2 mouse cellular contexts compared by ENCODE assay signal in genomic region chr10:75292206-75292605, GRCm38 (mm10). TPM values are rescaled to one million over a fixed set of nuclear protein-coding genes. Genes with fewer than 3 reads are reported as not detected.
DNase-seq lines count a peak whose midpoint lies in the region.
"Not testable (repeated sequence)": the region's sequence is repeated elsewhere in the genome, so short reads cannot be mapped to it uniquely, and the experiment has no call there.

No protein-coding gene starts in this region.

- peaks cover 15% of the 10 kb centered on the region; the same call in 1 of the 2 replicates for H3K36me3 ChIP-seq in heart, embryonic 10.5 days

- DNase-seq in heart, adult 11 months: peak; percentile 85
- peak; percentile 53 for DNase-seq in heart, embryonic 10.5 days (ENCODE audit: low spot score)

- not testable (repeated sequence) for H3K9me3 ChIP-seq in heart, embryonic 10.5 days

- WGBS in heart, embryonic 10.5 days: 88% methylated on average over 8 of the region's 8 CpGs

- not testable (repeated sequence) for H3K4me3 ChIP-seq in heart, embryonic 10.5 days

- H3K27ac ChIP-seq in heart, embryonic 10.5 days: not testable (repeated sequence)

- peaks cover 19% of the 10 kb centered on the region; the same call in 1 of the 2 replicates for H3K4me1 ChIP-seq in heart, embryonic 10.5 days

- H3K27me3 ChIP-seq in heart, embryonic 10.5 days (ENCODE audit: insufficient read depth, poor library complexity, severe bottlenecking): not testable (repeated sequence)

RNA-seq across cellular contexts. Expression of gene Adora2a, which starts 24.5 kb away (rescaled TPM):
- 3.5 and 3.6 TPM in 2 replicates for polyA plus RNA-seq in heart, embryonic 10.5 days (2016; fragmentation: Nextera tagmentation; extraction: Ambion mirVana)
